Comparison of ENCODE assay signal across 22 mouse cellular contexts in the genomic region with DNA sequence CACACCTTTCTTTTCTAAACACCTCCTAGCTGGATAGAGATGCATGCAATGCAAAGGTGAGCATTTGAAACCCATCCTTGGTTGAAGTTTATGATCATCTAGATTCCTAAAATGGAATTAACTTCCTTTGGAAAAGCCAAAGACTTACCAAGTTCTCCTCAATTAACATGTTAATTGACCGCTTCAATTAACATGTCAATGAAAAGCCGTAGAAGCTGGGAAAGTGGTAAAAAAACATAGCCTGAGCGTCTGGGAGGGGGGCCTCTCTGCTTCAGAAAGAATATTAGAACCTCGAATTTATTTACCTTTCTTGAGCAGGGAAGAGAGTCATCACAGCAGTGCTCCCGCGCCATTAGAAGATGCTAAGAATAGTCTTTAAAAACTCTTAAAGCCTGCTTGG.
A peak's percentile ranks its signal among the peaks of the same experiment; 100 is the strongest.
DNase-seq lines count a peak whose midpoint lies in the region; ATAC-seq and TF ChIP-seq lines count a peak whose summit lies in the region.
"Had no signal": no experiment of that assay in that cellular context is flagged by ENCODE, and none has a peak within 500 bp of the region (broad histone marks: within the 10 kb centered on the region; RNA-seq: fewer than 3 reads in every experiment).

No protein-coding gene starts in this region.

- DNase-seq in hindbrain, embryonic 10.5 days (ENCODE audit: low spot score) = no peak
- DNase-seq in brain, embryonic 14.5 days (ENCODE audit: low read depth) = peak; percentile 51
- DNase-seq in limb, embryonic 10.5 days (ENCODE audit: low spot score) = no peak
- DNase-seq in heart, postnatal 4 days = no peak
- no peak for DNase-seq in urinary bladder, postnatal 10 days (ENCODE audit: low spot score)
- no peak for DNase-seq in thymus, postnatal 14 days
- DNase-seq: adrenal gland, postnatal 10 days; B cell, adult 2 months; cerebellum, adult 11 months; gastrocnemius, postnatal 36 days; kidney, adult 11 months; left cerebral cortex, postnatal 4 days; right cerebral cortex, postnatal 14 days; spleen, adult 18-20 months; thymus, postnatal 4 days had no signal

- ATAC-seq in hindbrain, embryonic 16.5 days = no peak
- ATAC-seq: activated CD4-positive, CD25-positive, alpha-beta regulatory T cell, adult 4 months had no signal

- H3K9me3 ChIP-seq in hindbrain, embryonic 16.5 days (ENCODE audit: control insufficient read depth, low read length) = no peaks in the 10 kb centered on the region
- H3K9me3 ChIP-seq in hindbrain, embryonic 10.5 days = no peaks in the 10 kb centered on the region
- 0 out of 2 replicates have a peak, but pooled peaks cover 2% of the 10 kb centered on the region for H3K9me3 ChIP-seq in limb, embryonic 10.5 days (replicated peaks)
- H3K9me3 ChIP-seq: heart, embryonic 10.5 days; liver, embryonic 15.5 days; neural tube, embryonic 13.5 days had no signal

- H3K27me3 ChIP-seq in hindbrain, embryonic 16.5 days (replicated peaks; ENCODE audit: control insufficient read depth, insufficient read depth, low read length) = no peaks in the 10 kb centered on the region
- no peaks in the 10 kb centered on the region for H3K27me3 ChIP-seq in hindbrain, embryonic 10.5 days (ENCODE audit: insufficient read depth, poor library complexity, severe bottlenecking)
- no peaks in the 10 kb centered on the region for H3K27me3 ChIP-seq in limb, embryonic 10.5 days (ENCODE audit: low read depth, poor library complexity, severe bottlenecking)
- H3K27me3 ChIP-seq: liver, embryonic 15.5 days; neural tube, embryonic 13.5 days had no signal

- H3K36me3 ChIP-seq in hindbrain, embryonic 16.5 days (ENCODE audit: control insufficient read depth, insufficient read depth, low read length) = no peaks in the 10 kb centered on the region
- no peaks in the 10 kb centered on the region for H3K36me3 ChIP-seq in hindbrain, embryonic 10.5 days
- H3K36me3 ChIP-seq in limb, embryonic 10.5 days = peaks cover 9% of the 10 kb centered on the region; the same call in 1 of the 2 replicates
- H3K36me3 ChIP-seq: heart, embryonic 10.5 days; liver, embryonic 15.5 days; neural tube, embryonic 13.5 days had no signal

- H3K27ac ChIP-seq in hindbrain, embryonic 16.5 days (ENCODE audit: low read depth, low read length) = peak overlapping the region; percentile 6; the same call in 1 of the 2 replicates
- no peak overlapping the region for H3K27ac ChIP-seq in hindbrain, embryonic 10.5 days
- peak overlapping the region; percentile 83; the same call in 1 of the 2 replicates for H3K27ac ChIP-seq in limb, embryonic 10.5 days
- H3K27ac ChIP-seq: kidney, postnatal 0 days; liver, embryonic 15.5 days; neural tube, embryonic 13.5 days had no signal

- no peak overlapping the region for H3K4me2 ChIP-seq in hindbrain, embryonic 16.5 days (ENCODE audit: low read length)
- H3K4me2 ChIP-seq: liver, embryonic 15.5 days; midbrain, embryonic 11.5 days; neural tube, embryonic 13.5 days had no signal

- no peak overlapping the region for H3K9ac ChIP-seq in hindbrain, embryonic 16.5 days (ENCODE audit: low read depth, low read length)
- H3K9ac ChIP-seq: liver, embryonic 15.5 days had no signal

- H3K4me1 ChIP-seq in hindbrain, embryonic 16.5 days (ENCODE audit: control insufficient read depth, insufficient read depth, low read depth, low read length) = peaks cover 18% of the 10 kb centered on the region
- peaks cover 26% of the 10 kb centered on the region for H3K4me1 ChIP-seq in hindbrain, embryonic 10.5 days (replicated peaks)
- peaks cover 33% of the 10 kb centered on the region for H3K4me1 ChIP-seq in limb, embryonic 10.5 days
- H3K4me1 ChIP-seq: liver, embryonic 15.5 days had no signal

- TF ChIP-seq CTCF in brain, embryonic 14.5 days (IDR thresholded peaks at IDR 0.05; ENCODE audit: borderline replicate concordance, extremely low read depth, insufficient read depth, insufficient read length) = no peak

- 30% methylated on average over 6 of the region's 6 CpGs for WGBS in hindbrain, embryonic 16.5 days
- WGBS in hindbrain, embryonic 10.5 days = 35% methylated on average over 6 of the region's 6 CpGs
- 36% methylated on average over 6 of the region's 6 CpGs for WGBS in limb, embryonic 10.5 days

- TF ChIP-seq POLR2A in brain, embryonic 14.5 days (IDR thresholded peaks at IDR 0.05; ENCODE audit: borderline replicate concordance, extremely low read depth, insufficient read depth, insufficient read length, poor library complexity, severe bottlenecking) = no peak

- no peak overlapping the region for H3K4me3 ChIP-seq in hindbrain, embryonic 16.5 days (ENCODE audit: low read length)
- no peak overlapping the region for H3K4me3 ChIP-seq in hindbrain, embryonic 10.5 days
- no peak overlapping the region for H3K4me3 ChIP-seq in limb, embryonic 10.5 days
- H3K4me3 ChIP-seq: liver, embryonic 15.5 days; neural tube, embryonic 13.5 days had no signal
